Mouse (Mus musculus): ENCODE measurements around the gene Cobl.

The Cobl gene

DNA sequence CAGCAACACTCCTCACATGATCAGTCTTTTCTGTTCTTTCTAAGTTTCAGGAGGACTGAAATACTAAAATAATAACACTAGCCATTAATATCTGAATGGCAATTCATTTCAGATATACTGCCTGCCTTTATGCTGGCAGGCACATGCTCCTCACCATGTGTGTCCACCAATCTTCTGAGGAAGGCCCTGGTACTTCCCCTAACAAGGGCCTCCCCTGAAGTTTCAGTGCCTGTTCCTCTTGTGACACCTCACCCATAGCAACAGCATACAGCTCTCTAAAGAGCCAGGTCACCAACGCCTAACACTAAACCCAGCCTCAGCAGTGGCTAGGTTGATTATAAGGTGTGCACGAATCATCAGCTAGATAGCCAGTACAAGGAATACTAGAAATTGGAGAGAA, 20.5 kb downstream of the Cobl start:
- no peak for DNase-seq (ENCODE audit: low read depth)

DNA sequence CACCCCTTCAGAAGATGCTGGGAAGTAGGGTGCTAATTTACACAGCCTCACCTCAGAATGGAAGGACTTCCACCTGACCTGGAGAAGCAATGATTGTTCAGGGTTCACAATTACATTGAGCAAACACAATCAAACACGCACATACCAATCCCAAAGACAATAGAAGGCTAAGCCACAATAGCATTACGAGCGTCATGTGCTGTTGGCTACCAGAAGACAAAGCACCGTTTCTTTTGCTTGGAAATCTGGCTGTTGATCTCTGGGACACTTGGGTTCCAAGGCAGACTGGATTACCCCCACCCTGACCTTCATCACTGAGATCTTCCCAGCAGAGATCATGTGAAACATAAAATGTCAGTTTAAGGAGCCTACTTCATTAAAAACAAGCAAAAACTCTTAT, 21.1 kb downstream of the Cobl start:
- DNase-seq (ENCODE audit: low read depth) = no peak

DNA sequence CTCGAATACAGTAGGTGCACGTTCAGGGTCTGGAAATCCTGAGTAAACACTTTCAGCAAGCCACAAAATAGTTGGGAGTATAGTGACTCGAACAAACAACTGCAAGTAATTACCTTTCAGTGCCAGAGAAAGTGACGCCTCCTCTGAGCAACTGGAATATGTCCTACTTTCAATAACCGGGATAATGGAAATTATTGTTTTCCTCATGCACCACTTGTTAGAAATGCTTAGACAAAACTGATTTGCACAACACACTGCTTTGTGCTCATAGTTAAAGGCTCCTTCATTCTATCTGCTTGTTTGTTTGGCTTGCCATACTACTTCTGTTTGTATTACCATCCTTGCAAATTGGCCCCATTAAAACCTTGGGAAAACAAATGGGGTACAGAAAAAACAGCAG, 21.6 kb downstream of the Cobl start:
- no peak for DNase-seq (ENCODE audit: low read depth)

DNA sequence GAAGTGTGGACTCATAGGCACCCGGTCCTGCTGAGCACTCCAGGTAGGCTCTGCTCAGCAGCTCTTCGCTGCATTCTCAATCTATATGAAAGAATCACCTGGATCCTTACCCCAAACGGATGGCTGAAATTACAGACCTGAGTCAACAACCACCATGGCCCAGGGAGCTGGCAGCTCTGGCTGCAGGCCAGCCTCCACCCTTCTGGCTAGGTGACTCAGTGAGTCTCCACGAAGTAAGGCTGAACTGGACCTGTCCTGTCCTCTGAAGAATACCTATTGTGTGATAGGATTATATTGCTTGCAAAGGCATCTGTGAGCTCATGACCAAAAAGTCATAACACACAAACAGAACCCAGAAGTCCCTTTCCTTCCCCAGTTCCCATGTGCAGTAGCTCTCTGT, 22.5 kb downstream of the Cobl start:
- DNase-seq (ENCODE audit: low read depth) = no peak

DNA sequence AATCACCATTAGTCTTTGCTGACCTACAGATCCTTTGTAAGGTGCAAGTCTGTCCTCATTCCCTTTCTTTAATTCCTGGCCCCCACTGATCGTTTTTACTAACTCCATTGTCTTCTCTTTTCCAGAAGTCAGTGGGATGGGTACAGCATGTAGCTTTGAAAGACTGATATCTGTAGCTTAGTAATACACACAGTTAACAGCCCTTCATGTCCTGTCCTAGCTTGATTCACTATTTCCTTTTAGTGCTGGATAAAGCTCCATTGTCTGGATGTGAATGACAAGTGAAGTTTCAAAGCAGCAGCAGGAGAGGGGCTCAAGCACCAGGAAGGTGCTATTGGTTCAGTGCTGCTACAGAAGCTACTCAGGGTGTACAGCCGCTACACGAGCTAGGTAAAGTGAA, 28.9 kb downstream of the Cobl start:
- DNase-seq (ENCODE audit: low read depth) = no peak

DNA sequence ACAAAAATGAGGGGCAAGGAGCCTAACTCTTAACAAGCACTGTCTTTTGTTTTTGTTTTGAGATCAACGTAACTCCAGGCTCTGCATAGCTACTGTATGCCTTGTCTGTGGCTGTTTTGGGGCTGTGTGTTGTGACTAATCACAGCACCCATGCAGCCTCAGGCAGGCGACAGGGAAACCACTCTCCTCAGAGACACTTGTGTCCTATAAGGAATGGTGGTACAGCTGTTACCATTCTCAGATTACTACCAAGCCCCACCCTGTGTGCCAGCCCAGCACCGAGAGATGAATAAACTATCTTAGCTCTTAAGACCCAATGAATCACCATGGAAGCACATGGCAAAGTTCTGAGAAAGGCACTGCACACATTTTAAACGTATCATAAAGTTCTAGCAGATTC, 29.7 kb downstream of the Cobl start:
- DNase-seq (ENCODE audit: low read depth) = no peak

DNA sequence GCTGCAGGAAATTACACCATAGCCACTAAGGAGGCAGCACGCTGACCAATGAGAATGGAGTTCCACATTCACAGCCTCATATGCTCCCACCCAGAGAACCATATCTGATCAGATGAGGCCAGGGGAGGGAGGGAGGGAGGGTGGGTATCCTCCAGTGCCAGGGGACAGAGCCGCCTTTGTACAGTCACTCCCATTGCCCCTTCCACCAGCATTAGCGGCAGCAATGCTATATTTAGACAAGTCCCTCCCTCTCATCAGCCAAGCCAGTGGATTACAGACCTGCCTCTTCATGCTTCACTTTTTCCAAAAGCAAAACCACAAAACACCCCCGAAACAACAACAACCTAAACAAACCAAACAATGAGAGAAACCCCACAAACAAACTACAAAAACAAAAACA, 30.2 kb downstream of the Cobl start:
- no peak for DNase-seq (ENCODE audit: low read depth)

DNA sequence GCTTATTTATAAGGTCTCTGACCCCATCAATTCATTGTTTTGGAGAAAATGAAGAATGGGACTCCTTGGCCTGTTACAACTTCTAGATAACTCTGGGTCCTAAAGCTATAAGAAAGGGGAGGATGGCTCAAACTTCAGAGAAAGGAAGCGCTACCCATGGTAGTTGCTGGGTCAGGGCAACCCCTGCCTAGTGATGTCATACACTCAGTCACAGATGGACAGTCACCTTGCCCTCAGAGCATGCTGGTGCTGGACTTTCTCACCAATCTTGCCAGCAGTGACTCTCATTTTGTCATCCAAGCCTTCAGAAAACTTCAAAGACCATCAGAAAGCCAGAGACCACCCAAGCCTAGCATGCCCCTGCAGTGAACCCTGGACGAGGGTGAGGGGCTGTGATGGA, 32.8 kb downstream of the Cobl start:
- no peak for DNase-seq (ENCODE audit: low read depth)

DNA sequence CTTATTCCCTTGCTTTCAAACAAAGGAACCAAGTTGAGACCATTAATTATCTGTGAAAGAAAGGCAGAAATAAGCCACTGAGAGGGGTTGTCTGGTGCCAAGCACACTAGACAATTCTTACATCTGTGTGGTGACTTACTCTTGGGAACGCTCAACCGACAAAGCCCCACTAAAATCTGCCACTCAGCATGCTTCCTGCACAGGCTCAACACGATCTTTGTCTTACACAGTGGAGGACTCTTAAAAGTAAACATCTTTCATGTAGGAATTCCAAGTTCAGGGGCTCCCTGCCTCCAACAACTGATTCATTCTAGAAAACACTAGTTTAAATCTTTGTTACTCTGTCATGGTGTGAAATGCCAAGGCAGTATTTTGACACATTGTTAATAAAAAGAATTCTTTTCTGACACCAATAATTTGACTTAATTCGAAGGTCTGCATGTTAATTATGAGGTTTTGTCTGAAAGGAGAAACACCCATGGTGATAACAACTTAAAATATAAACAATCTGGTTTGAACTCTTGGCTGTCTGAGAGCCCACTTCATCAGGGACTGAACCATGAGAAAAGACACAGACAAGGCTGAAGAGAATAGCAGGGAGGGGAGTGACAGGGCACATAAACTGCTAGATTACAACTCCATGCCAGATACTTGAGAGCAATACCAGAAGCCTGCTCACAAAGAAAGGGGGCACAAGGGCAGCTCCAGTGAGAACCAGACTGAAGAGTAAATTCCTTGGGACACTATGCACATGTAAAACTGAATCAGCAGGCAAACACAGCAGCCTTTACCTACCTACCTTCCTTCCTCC, 34.3 kb downstream of the Cobl start:
- no peak for DNase-seq (ENCODE audit: low read depth)

DNA sequence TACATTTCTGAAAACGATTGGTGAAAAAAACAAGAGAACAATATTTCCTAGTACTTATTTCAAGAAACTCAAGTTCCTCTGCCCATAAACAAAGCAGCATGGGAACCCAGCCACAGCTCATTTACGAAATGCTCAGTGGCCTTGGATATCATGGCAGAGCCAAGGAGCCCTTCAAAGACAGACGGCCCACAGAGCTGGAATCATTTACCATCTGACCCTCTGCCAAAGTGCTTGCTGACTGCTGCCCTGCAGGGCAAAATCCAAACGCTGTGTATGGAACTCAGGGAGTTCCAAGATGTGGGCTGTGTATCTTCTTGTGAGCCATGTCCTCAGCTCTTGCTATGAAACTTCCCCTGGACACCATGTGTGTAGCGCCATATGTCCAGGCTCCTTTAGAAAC, 38.0 kb downstream of the Cobl start:
- no peak for DNase-seq (ENCODE audit: low read depth)

DNA sequence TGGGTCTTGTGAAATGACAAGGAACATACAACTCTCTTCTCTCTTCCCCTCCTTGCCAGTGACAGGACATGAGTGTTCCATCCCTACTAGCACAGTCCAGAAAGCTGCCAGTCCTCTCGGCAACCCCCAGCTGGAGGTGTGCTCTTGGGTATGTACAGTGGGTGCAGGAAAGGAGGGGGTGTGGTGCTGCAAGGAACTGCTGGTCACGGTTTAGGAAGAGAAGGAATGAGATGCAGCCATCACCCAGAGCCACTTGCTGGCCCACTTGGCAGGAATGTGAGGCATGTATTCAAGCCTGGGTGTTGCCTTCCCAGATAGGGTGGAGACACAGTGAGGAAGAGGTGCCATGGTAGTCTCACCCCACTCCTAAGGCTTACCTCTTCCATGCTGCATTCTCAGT, 40.6 kb downstream of the Cobl start:
- DNase-seq (ENCODE audit: low read depth) = no peak

DNA sequence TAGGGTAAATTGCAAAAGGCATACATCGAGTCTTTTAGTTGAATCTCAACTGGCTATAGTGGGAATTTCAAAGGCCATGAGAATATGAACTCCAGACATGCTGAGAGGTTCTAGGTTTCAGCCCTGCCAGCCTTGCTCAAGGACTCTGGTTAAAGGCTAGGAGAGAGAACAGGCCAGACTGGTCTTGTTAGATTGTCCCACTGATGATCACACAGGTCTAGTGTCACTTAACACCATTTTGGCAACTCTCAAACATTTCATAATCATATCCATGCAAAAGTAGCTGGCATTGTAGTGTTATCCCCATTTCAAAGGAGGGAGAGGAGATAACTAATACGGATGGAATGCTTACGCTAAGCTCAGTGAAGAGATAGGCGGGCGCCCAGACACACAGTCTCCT, 43.6 kb downstream of the Cobl start:
- DNase-seq (ENCODE audit: low read depth) = no peak

DNA sequence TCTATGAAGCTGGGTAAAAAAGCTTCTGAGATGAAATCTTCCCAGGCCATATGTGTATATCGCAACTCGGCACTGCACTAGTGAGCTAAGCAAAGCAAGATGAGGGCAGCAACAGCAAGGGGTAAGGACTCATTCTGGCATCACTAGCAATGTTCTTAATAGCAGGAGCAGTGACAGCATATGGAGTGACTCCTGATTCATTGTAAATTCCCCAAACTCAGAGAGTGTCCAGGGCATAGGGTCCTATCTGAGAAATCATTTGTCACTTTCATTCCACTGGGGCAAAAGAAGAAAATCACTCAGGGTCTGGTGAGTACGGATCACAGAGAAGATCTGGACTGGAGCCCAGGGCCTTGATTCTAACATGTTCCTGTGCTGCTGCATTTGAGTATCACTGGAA, 44.6 kb downstream of the Cobl start:
- DNase-seq (ENCODE audit: low read depth) = no peak

DNA sequence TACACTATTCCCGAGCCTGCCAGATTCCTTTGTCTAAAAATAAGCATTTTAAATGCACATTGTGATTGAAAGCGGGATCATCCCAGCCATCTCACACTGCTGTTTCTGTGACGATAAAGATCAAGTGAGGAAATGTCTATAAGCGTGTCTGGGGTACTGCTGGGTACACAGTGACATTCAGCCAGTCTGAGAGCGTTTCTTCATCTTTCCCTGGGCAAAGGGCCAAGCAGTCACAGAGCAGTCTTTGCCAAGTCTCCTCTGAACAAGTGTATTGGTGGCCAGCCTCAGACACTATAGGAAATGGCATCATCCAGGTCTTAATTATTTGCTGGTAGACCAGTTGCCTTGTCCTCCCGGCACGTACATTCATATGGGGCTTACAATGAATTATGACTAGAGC, 47.9 kb downstream of the Cobl start:
- DNase-seq (ENCODE audit: low read depth) = no peak

DNA sequence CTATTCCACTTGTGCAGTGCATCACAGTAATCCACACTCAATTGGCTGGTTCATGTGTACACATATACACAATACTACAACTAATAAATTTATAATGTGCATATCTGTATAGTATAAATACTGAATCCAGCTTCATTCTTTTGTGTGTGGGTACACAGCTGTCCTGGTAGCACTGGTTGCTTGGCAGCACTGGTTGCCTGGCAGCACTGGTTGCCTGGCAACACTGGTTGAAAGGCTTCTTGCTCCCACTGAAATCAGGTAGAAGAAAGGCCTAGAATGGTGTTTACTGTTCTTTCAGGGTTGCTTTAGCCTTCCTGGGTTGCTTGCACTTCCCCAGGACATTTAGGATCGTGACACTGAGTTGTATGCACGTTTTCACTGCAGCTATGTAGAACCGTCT, 49.4 kb downstream of the Cobl start:
- no peak for DNase-seq (ENCODE audit: low read depth)

DNA sequence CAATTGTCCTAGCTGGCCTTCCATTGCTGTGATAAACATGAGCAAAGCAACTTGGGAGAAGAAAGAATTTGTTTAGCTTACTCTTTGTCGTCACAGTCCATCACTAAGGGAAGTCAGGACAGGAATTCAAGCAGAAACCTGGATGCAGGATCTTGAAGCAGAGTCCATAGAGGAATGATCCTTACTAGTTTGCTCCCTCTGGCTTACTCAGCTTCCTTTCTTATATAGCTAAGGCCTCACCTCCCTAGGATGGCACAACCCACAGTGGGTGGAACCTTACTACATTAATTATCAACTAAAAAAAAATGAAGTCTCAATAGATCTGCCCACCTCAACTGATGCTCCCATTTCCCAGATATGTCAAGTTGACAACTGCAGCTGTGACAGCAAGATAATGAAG, 52.8 kb downstream of the Cobl start:
- DNase-seq (ENCODE audit: low read depth) = no peak

DNA sequence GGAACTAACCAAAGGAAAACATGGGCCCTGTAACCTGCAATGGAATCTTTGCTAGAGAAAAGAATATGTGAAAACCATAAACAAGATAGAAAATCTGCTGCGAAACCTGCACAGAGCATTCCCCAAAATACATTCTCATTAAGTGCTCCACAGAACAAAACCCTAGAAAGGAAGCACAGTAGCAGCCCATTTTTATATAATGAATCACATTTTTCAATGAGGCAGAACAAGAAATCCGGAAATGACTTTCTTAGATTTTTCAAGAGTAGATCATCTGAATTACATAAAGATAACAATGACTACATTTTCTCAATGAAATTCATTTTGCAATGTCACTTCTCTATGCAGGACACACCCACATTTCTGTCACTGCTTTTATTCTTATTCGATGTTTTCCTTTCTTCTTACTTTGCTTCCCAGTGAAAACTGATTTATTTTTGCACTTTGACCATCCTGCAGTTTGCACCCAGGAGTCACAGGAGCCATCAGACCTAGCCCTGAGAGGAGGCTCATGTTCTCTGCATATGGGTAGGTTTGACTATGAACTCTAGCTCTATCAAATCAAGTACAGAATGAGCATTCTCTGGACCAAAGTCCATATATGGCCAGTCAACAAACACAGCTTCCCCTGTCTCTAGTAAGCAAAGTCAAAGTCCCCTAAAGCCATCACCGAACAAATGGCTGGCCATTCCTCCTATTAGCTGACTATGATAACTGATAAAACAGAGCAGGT, 53.5 kb downstream of the Cobl start:
- no peak for DNase-seq (ENCODE audit: low read depth)

DNA sequence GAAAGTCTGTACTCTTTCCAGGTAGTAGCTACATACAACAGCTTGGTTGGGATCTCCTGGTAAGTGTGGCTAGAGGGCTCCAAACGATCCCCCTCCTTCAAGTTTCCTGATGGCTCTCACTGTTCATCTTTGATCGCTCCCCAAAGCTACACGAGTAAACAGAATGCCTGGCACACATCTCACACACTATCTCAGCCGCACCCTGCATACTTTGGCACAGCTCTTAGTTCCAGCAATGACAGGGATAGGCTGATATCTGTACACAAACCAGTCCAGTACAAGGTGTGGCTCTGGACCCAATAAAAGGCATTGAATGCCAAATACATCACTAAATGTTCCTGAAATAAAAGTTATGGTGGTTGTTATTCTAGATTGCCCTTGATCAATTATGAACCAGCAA, 55.3 kb downstream of the Cobl start:
- no peak for DNase-seq (ENCODE audit: low read depth)

DNA sequence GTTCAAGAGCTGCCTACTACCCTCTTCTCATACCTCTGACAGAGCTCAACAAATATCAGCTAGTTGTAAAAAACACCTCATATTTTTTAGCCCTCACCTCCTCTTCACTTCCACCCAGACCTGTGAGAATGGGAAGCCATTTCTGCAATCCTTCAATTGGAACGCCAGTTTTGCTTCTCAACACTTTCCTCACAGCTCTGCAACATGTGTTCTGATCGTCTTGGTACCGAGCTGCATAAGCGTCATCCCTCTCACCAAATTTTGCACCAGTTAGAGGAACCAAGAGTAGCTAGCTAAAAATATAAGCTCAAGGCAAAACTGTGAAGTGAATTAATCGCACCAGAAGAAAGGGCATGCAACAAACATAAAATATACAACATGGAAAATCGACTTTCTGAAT, 56.9 kb downstream of the Cobl start:
- DNase-seq (ENCODE audit: low read depth) = no peak

DNA sequence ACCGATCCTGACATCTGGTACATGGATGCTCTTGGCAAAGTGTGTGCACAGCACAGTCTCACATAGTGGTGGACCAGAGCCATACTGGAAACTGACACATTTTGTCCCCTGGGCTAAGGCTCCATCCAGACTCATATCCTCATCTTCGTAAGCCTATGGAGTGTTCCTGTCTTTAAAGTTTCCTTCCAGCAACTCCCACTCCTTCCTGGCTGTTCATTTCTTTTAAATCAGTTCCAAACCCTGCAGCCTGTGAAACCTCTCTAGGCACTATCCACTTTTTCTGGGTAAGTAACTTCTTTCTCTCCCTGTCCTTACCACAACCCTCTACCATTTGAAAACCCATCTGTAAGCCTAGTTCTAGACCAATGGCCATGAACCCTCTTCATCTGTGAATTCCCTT, 64.9 kb downstream of the Cobl start:
- no peak for DNase-seq (ENCODE audit: low read depth)

DNA sequence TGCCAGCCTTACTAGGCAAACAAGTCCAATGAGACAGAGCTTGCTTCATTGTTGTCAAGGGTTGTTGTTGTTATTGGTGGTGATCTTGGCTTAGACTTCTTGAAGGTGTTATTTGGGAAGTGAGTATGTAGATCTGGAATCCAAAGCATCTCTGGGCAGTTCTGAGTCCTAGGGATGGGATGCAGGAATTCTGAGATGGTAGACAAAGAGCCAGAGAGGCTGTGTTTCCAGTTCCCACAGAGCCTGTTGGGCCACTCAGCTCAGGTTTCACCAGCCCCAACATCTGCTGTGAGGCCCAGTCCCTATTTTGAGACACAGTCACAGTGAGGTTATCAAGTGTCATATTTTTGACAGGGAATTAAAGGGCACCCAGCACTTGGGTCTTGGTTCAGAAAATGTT, 68.6 kb downstream of the Cobl start:
- no peak for DNase-seq (ENCODE audit: low read depth)

DNA sequence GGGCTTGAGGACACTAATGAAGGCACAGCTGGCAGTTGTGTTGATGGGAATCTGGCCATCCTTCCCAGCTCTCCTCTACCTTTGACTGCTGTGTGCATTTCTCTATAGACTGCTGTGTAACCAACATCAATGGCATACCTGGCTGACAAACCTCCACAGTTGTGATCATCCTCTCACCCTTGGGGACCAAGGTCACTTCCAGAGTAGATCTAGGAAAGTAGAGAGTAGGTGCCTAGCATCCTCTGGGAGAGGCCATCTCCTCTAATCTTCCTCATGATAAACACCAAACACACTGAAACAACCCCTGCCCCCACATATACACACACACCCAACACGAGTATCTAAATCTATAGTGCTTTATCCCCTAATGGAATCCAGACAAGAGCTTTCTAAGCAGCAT, 70.1 kb downstream of the Cobl start:
- no peak for DNase-seq (ENCODE audit: low read depth)

DNA sequence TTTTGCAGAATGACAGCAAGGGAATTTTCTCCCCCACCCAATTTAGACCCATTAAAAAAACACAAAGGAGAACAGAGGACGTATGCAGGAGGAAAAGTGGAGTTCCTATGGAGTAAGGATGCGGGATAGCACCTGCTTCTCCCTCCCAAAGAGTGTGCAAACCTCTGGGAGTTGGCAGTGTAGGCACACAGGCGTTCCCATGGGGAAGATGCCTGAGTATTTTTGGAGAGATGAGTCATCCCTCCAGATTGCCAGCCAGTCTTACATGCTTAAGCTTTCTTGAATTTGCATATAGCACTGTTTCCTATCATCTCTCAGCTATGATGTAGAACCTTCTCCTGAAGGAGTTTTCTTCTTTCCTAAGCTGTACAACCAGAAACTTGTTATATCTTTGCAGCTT, 70.6 kb downstream of the Cobl start:
- no peak for DNase-seq (ENCODE audit: low read depth)

DNA sequence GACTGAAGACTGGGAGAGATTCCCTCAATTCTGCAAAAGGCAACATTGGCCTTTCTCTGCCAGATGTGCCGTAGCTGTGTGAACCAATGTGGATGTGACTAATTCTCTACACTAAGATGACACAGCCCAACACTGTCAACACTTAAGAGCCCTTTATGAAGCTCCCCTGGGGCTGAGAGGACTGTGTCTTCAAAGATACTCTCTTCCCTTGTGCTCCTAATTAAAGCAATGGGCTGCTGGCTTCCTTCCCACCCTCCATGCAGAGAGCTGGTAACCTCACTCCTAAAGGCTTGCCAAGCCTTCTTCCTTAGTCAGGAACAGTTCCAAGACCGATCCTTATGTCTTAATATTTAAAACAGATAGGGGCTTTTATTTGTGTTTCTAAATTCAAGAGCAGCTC, 79.9 kb downstream of the Cobl start:
- DNase-seq (ENCODE audit: low read depth) = no peak
